Mouse (Mus musculus) liver, postnatal 0 days (tissue): ENCODE results near the gene Cd80. TPM values are rescaled to one million over a fixed set of nuclear protein-coding genes. Genes with fewer than 3 reads are reported as not detected.
A peak's percentile ranks its signal among the peaks of the same experiment; 100 is the strongest.

Experiments
- ATAC-seq: fragments of 200-750 bp; cut with Nextera tagmentation; 2 replicates; pipeline ENCODE4 v1.8.0; 2017; ENCODE audit warnings: mild to moderate bottlenecking, moderate library complexity
- DNase-seq: peaks from one replicate; pipeline ENCODE4 v3.0.0-alpha.2; 2016
- H3K27ac ChIP-seq: fragments of 300-500 bp; sonication (generic); 2 replicates; pipeline ENCODE4 v1.5.1; 2014; ENCODE audit warnings: antibody characterized with exemption, moderate library complexity, mild to moderate bottlenecking, low read depth
- H3K27me3 ChIP-seq: fragments of 300-500 bp; sonication (generic); 2 replicates; pipeline ENCODE4 v1.6.1; 2014; ENCODE audit warnings: low read length, control low read depth, mixed read lengths; ENCODE audit not compliant: insufficient read depth
- H3K36me3 ChIP-seq: fragments of 300-500 bp; sonication (generic); replicated peaks from 2 replicates; pipeline ENCODE4 v1.6.1; 2014; ENCODE audit warnings: mild to moderate bottlenecking, control low read depth, low read length, moderate library complexity, mixed read lengths; ENCODE audit not compliant: insufficient read depth
- H3K4me1 ChIP-seq: fragments of 300-500 bp; sonication (generic); 2 replicates; pipeline ENCODE4 v1.6.1; 2014; ENCODE audit warnings: antibody characterized with exemption, mild to moderate bottlenecking, control low read depth; ENCODE audit not compliant: insufficient read depth
- H3K4me2 ChIP-seq: fragments of 300-500 bp; sonication (generic); 2 replicates; pipeline ENCODE4 v1.6.1; 2014; ENCODE audit warnings: low read depth, mild to moderate bottlenecking, low read length, moderate library complexity, mixed read lengths
- H3K4me3 ChIP-seq: fragments of 300-500 bp; sonication (generic); 2 replicates; pipeline ENCODE4 v1.5.1; 2014; ENCODE audit warnings: low read depth, low read length
- H3K9ac ChIP-seq: fragments of 300-500 bp; sonication (generic); replicated peaks from 2 replicates; pipeline ENCODE4 v1.6.1; 2014; ENCODE audit warnings: mild to moderate bottlenecking, moderate library complexity
- H3K9me3 ChIP-seq: fragments of 300-500 bp; sonication (generic); 2 replicates; pipeline ENCODE4 v1.6.1; 2016; ENCODE audit warnings: mild to moderate bottlenecking, control low read depth, low read length, mixed read lengths
- CTCF ChIP-seq: sonication (generic); IDR thresholded peaks from 2 replicates; pipeline ENCODE4 v1.5.1; 2016; ENCODE audit warnings: antibody characterized with exemption, low read depth
- EP300 ChIP-seq: IDR thresholded peaks from 2 replicates; pipeline ENCODE4 v1.6.1; 2016; ENCODE audit warnings: antibody characterized with exemption, low read depth, mild to moderate bottlenecking
- WGBS: fragments of 180-500 bp; shearing (Covaris S2); extraction: QIAGEN DNeasy Blood & Tissue Kit; methylation state at CpG from one replicate; pipeline ENCODE4 v1.1.7; 2014; ENCODE audit not compliant: insufficient replicate concordance; 5-methylcytosine and 5-hydroxymethylcytosine counted together
- polyA plus RNA-seq: library from polyadenylated mRNA; unstranded; fragments of >200 nt; fragmentation: Nextera tagmentation; extraction: Ambion mirVana; gene quantifications from 2 replicates; pipeline ENCODE4 v1.2.1, GENCODE M21; 2015

Gene Cd80
- polyA plus RNA-seq, 1 experiment from 2014 or later, result 0.15 TPM

DNA sequence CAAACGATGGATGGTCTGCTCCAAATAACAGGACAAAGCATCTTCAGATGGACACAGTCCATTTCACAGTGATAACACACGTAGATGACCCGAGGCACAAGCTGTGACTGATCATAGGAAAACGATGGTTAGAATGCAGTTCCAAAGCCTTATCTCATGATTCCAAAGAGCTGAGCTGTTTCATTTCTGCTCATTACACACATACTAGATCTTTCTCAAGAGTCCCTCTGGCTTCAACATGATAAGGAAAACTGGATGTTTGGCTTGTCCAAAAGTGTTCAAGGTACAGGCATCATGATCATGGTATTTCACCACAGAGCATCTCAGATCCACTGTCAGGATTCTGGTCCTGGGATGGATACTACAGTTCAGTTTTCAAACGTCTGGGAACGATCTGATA lies 70.9 kb downstream of the Cd80 start:
- Histone ChIP-seq H3K4me1 (peaks cover 8% of the 10 kb centered on the region), H3K27ac (no peak overlapping the region), H3K27me3 (no peaks in the 10 kb centered on the region), H3K4me3 (no peak overlapping the region), H3K36me3 (peaks cover 18% of the 10 kb centered on the region; the same call in 1 of the 2 replicates), H3K9ac (no peak overlapping the region), H3K4me2 (no peak overlapping the region), H3K9me3 (no peaks in the 10 kb centered on the region)
- ATAC-seq (no peak), DNase-seq (no peak)
- no peak for TF ChIP-seq CTCF
- TF ChIP-seq EP300, result no peak
- WGBS, result 78% methylated on average over 6 of the region's 6 CpGs

DNA sequence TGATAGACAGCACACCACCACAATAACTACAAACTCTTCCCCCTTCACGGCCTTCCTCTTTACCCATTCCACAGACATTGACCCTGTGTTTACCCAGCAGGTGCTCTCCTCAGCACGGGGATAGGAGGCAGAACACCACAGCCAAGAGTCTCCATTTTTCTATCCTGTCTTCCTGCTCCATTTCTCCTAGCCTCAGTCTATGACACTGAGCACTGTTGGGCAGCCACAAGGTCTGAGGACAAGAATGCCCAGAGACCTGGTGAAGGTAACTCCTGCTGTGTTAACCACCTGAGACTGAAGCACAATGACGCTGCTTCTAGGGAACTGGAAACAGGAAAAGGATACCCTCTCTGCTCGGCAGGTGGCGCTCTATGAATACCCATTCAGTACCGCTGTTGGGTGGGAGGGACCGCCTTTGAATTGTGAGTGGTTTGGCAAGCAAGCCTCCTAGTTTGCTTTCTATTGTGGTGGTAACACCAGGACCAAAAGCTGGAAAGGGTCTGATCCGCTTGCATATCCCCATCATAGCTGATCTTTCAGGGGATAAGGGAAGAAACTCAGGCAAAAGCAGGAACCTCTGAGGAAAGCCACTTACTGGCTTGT lies 81.3 kb downstream of the Cd80 start:
- Histone ChIP-seq H3K36me3 (peaks cover 2% of the 10 kb centered on the region; the same call in 1 of the 2 replicates), H3K27me3 (no peaks in the 10 kb centered on the region), H3K4me1 (no peaks in the 10 kb centered on the region), H3K4me2 (no peak overlapping the region), H3K9me3 (no peaks in the 10 kb centered on the region), H3K27ac (no peak overlapping the region), H3K4me3 (no peak overlapping the region), H3K9ac (no peak overlapping the region)
- ATAC-seq (peak; percentile 61), DNase-seq (peak; percentile 83)
- WGBS, result 39% methylated on average over 8 of the region's 8 CpGs
- TF ChIP-seq EP300 (no peak), CTCF (peak; percentile 93)

DNA sequence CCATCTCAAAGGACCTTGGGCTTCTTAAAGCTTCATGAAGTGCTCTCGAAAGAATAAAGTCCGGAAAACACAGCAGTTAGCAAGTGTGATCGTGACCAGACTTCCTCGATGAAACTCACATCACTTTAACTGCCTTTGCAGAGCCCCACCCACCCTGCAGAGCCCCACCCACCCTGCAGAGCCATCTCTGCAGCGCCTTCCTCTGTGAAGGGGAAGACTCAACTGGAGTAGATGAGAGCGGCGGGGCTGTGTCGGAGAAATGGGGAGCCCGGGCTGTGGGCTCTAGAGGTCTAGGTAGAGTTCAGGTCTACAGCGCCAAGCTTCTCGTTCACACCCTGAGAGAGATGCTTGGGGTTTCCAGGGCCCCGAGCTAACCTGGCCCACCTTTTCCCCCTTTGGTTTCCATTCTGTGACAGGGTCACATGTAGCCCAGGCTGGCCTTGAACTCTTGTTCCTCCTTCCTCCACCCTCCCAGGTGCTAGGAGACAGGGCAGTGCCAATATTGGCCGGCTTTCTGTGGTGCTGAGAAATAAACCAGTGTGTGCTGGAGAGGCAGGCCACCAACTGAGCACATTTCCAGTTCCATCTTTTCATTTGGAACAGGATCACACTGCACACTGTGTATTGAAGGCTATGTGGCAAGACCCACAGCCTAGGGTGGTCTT lies 83.5 kb downstream of the Cd80 start:
- Histone ChIP-seq H3K9ac (no peak overlapping the region), H3K9me3 (no peaks in the 10 kb centered on the region), H3K4me1 (no peaks in the 10 kb centered on the region), H3K4me3 (no peak overlapping the region), H3K27ac (no peak overlapping the region), H3K4me2 (no peak overlapping the region), H3K27me3 (no peaks in the 10 kb centered on the region), H3K36me3 (peaks cover 10% of the 10 kb centered on the region)
- DNase-seq (no peak), ATAC-seq (no peak)
- 74% methylated on average over 12 of the region's 13 CpGs for WGBS
- TF ChIP-seq CTCF (no peak), EP300 (no peak)

Other genes with a start within 250 kb of the Cd80 start
- 13.8 and 14.6 TPM in 2 replicates for gene Nr1i2, start 160.7 kb upstream of the Cd80 start, polyA plus RNA-seq
- gene Maats1, start 113.4 kb upstream of the Cd80 start, polyA plus RNA-seq, result 0.04 TPM in 1 of 2 replicates, not detected in the other
- gene Cox17, start 108.6 kb upstream of the Cd80 start, polyA plus RNA-seq, result 274 and 276 TPM in 2 replicates
- not detected in 2 replicates for gene Gm21987, start 108.5 kb upstream of the Cd80 start, polyA plus RNA-seq
- gene Popdc2, start 93.4 kb upstream of the Cd80 start, polyA plus RNA-seq, result 10.8 and 12.6 TPM in 2 replicates
- 49.8 and 55.8 TPM in 2 replicates for gene Pla1a, start 22.4 kb upstream of the Cd80 start, polyA plus RNA-seq
- 17.9 and 22.2 TPM in 2 replicates for gene Adprh, start 2.9 kb upstream of the Cd80 start, polyA plus RNA-seq
- 14.8 and 17.0 TPM in 2 replicates for gene Timmdc1, start 67.1 kb downstream of the Cd80 start, polyA plus RNA-seq
- gene Poglut1, start 94.7 kb downstream of the Cd80 start, polyA plus RNA-seq, result 6.1 and 6.3 TPM in 2 replicates
- 15.7 and 18.4 TPM in 2 replicates for gene Tmem39a, start 103.1 kb downstream of the Cd80 start, polyA plus RNA-seq